Mouse (Mus musculus): ENCODE measurements at regions not wholly inside any gene's neighbourhood (a gene's known extent, or its start where the extent isn't known, plus 50 kb on each side); places are given as distances from the start of the nearest gene placed in this dataset.

GRCm38 (mm10) chr10:118998966-118999365, 129.0 kb upstream of the Dyrk2 start:
- Histone ChIP-seq H3K36me3 (ENCODE audit: control insufficient read depth, insufficient read depth, low read length) (no peaks in the 10 kb centered on the region), H3K4me2 (no peak overlapping the region), H3K4me3 (ENCODE audit: low read depth, low read length) (no peak overlapping the region), H3K9ac (ENCODE audit: low read depth, low read length) (no peak overlapping the region), H3K9me3 (ENCODE audit: control insufficient read depth, low read length) (no peaks in the 10 kb centered on the region), H3K27me3 (replicated peaks; ENCODE audit: control insufficient read depth, insufficient read depth, low read length) (no peaks in the 10 kb centered on the region), H3K4me1 (replicated peaks; ENCODE audit: control insufficient read depth, insufficient read depth, low read length) (no peaks in the 10 kb centered on the region), H3K27ac (ENCODE audit: low read depth, low read length) (no peak overlapping the region)
- ATAC-seq (replicated peaks; ENCODE audit: low FRiP score) = no peak
- DNase-seq (ENCODE audit: low spot score) = no peak
- WGBS = 72% methylated on average over 6 of the region's 6 CpGs

GRCm38 (mm10) chr10:118997034-118997433, 127.0 kb upstream of the Dyrk2 start:
- no peaks in the 10 kb centered on the region for H3K4me1 ChIP-seq (replicated peaks; ENCODE audit: control insufficient read depth, insufficient read depth, low read length)
- H3K27me3 ChIP-seq (replicated peaks; ENCODE audit: control insufficient read depth, insufficient read depth, low read length) = no peaks in the 10 kb centered on the region
- H3K9ac ChIP-seq (ENCODE audit: low read depth, low read length) = no peak overlapping the region
- no peak overlapping the region for H3K4me2 ChIP-seq
- no peak overlapping the region for H3K4me3 ChIP-seq (ENCODE audit: low read depth, low read length)
- ATAC-seq (replicated peaks; ENCODE audit: low FRiP score) = no peak
- H3K36me3 ChIP-seq (ENCODE audit: control insufficient read depth, insufficient read depth, low read length) = no peaks in the 10 kb centered on the region
- WGBS = 80% methylated on average over 2 of the region's 2 CpGs
- H3K9me3 ChIP-seq (ENCODE audit: control insufficient read depth, low read length) = no peaks in the 10 kb centered on the region
- no peak overlapping the region for H3K27ac ChIP-seq (ENCODE audit: low read depth, low read length)
- DNase-seq (ENCODE audit: low spot score) = no peak

- Histone ChIP-seq H3K9me3 (ENCODE audit: control insufficient read depth, low read length) (no peaks in the 10 kb centered on the region), H3K4me3 (ENCODE audit: low read depth, low read length) (no peak overlapping the region), H3K4me1 (replicated peaks; ENCODE audit: control insufficient read depth, insufficient read depth, low read length) (no peaks in the 10 kb centered on the region), H3K36me3 (ENCODE audit: control insufficient read depth, insufficient read depth, low read length) (no peaks in the 10 kb centered on the region), H3K27me3 (replicated peaks; ENCODE audit: control insufficient read depth, insufficient read depth, low read length) (no peaks in the 10 kb centered on the region), H3K9ac (ENCODE audit: low read depth, low read length) (no peak overlapping the region), H3K4me2 (no peak overlapping the region), H3K27ac (ENCODE audit: low read depth, low read length) (no peak overlapping the region)
- 65% methylated on average over 15 of the region's 15 CpGs for WGBS
- DNase-seq (ENCODE audit: low spot score) = no peak
- no peak for ATAC-seq (replicated peaks; ENCODE audit: low FRiP score)
Observed at GRCm38 (mm10) chr10:118993819-118994574, 124.0 kb upstream of the Dyrk2 start.

GRCm38 (mm10) chr10:118991213-118991612, 121.2 kb upstream of the Dyrk2 start:
- ATAC-seq (replicated peaks; ENCODE audit: low FRiP score) = no peak
- no peak for DNase-seq (ENCODE audit: low spot score)
- Histone ChIP-seq H3K27ac (ENCODE audit: low read depth, low read length) (no peak overlapping the region), H3K9ac (ENCODE audit: low read depth, low read length) (no peak overlapping the region), H3K9me3 (ENCODE audit: control insufficient read depth, low read length) (no peaks in the 10 kb centered on the region), H3K4me3 (ENCODE audit: low read depth, low read length) (no peak overlapping the region), H3K4me2 (no peak overlapping the region), H3K4me1 (replicated peaks; ENCODE audit: control insufficient read depth, insufficient read depth, low read length) (no peaks in the 10 kb centered on the region), H3K27me3 (replicated peaks; ENCODE audit: control insufficient read depth, insufficient read depth, low read length) (no peaks in the 10 kb centered on the region), H3K36me3 (ENCODE audit: control insufficient read depth, insufficient read depth, low read length) (no peaks in the 10 kb centered on the region)
- 70% methylated on average over 7 of the region's 7 CpGs for WGBS

GRCm38 (mm10) chr10:118990500-118990899, 120.5 kb upstream of the Dyrk2 start:
- 81% methylated on average over 6 of the region's 6 CpGs for WGBS
- Histone ChIP-seq H3K9ac (ENCODE audit: low read depth, low read length) (no peak overlapping the region), H3K4me3 (ENCODE audit: low read depth, low read length) (no peak overlapping the region), H3K4me2 (no peak overlapping the region), H3K27me3 (replicated peaks; ENCODE audit: control insufficient read depth, insufficient read depth, low read length) (no peaks in the 10 kb centered on the region), H3K4me1 (replicated peaks; ENCODE audit: control insufficient read depth, insufficient read depth, low read length) (no peaks in the 10 kb centered on the region), H3K9me3 (ENCODE audit: control insufficient read depth, low read length) (no peaks in the 10 kb centered on the region), H3K27ac (ENCODE audit: low read depth, low read length) (no peak overlapping the region), H3K36me3 (ENCODE audit: control insufficient read depth, insufficient read depth, low read length) (no peaks in the 10 kb centered on the region)
- ATAC-seq (replicated peaks; ENCODE audit: low FRiP score) (no peak), DNase-seq (ENCODE audit: low spot score) (no peak)

GRCm38 (mm10) chr10:118989812-118990211, 119.8 kb upstream of the Dyrk2 start:
- Histone ChIP-seq H3K4me1 (replicated peaks; ENCODE audit: control insufficient read depth, insufficient read depth, low read length) (no peaks in the 10 kb centered on the region), H3K9me3 (ENCODE audit: control insufficient read depth, low read length) (no peaks in the 10 kb centered on the region), H3K9ac (ENCODE audit: low read depth, low read length) (no peak overlapping the region), H3K4me3 (ENCODE audit: low read depth, low read length) (no peak overlapping the region), H3K4me2 (no peak overlapping the region), H3K27ac (ENCODE audit: low read depth, low read length) (no peak overlapping the region), H3K36me3 (ENCODE audit: control insufficient read depth, insufficient read depth, low read length) (no peaks in the 10 kb centered on the region), H3K27me3 (replicated peaks; ENCODE audit: control insufficient read depth, insufficient read depth, low read length) (no peaks in the 10 kb centered on the region)
- WGBS = 84% methylated on average over 10 of the region's 10 CpGs
- no peak for DNase-seq (ENCODE audit: low spot score)
- ATAC-seq (replicated peaks; ENCODE audit: low FRiP score) = no peak

GRCm38 (mm10) chr10:118988249-118988648, 118.2 kb upstream of the Dyrk2 start:
- no peak overlapping the region for H3K27ac ChIP-seq (ENCODE audit: low read depth, low read length)
- no peaks in the 10 kb centered on the region for H3K4me1 ChIP-seq (replicated peaks; ENCODE audit: control insufficient read depth, insufficient read depth, low read length)
- ATAC-seq (replicated peaks; ENCODE audit: low FRiP score) = no peak
- H3K27me3 ChIP-seq (replicated peaks; ENCODE audit: control insufficient read depth, insufficient read depth, low read length) = no peaks in the 10 kb centered on the region
- no peak overlapping the region for H3K9ac ChIP-seq (ENCODE audit: low read depth, low read length)
- H3K4me2 ChIP-seq = no peak overlapping the region
- DNase-seq (ENCODE audit: low spot score) = no peak
- no peaks in the 10 kb centered on the region for H3K36me3 ChIP-seq (ENCODE audit: control insufficient read depth, insufficient read depth, low read length)
- 0 out of 2 replicates have a peak, but pooled peaks cover 2% of the 10 kb centered on the region for H3K9me3 ChIP-seq (ENCODE audit: control insufficient read depth, low read length)
- 71% methylated on average over 6 of the region's 6 CpGs for WGBS
- H3K4me3 ChIP-seq (ENCODE audit: low read depth, low read length) = no peak overlapping the region

GRCm38 (mm10) chr10:118984580-118984979, 114.6 kb upstream of the Dyrk2 start:
- no peak overlapping the region for H3K27ac ChIP-seq (ENCODE audit: low read depth, low read length)

GRCm38 (mm10) chr10:118981446-118981845, 111.4 kb upstream of the Dyrk2 start:
- no peaks in the 10 kb centered on the region for H3K4me1 ChIP-seq (replicated peaks; ENCODE audit: control insufficient read depth, insufficient read depth, low read length)
- H3K9ac ChIP-seq (ENCODE audit: low read depth, low read length) = no peak overlapping the region
- ATAC-seq (replicated peaks; ENCODE audit: low FRiP score) = no peak
- no peak overlapping the region for H3K27ac ChIP-seq (ENCODE audit: low read depth, low read length)
- no peaks in the 10 kb centered on the region; the same call in 1 of the 2 replicates for H3K27me3 ChIP-seq (replicated peaks; ENCODE audit: control insufficient read depth, insufficient read depth, low read length)
- H3K36me3 ChIP-seq (ENCODE audit: control insufficient read depth, insufficient read depth, low read length) = no peaks in the 10 kb centered on the region
- WGBS = 57% methylated on average over 5 of the region's 5 CpGs
- H3K4me3 ChIP-seq (ENCODE audit: low read depth, low read length) = no peak overlapping the region
- 0 out of 2 replicates have a peak, but pooled peaks cover 2% of the 10 kb centered on the region for H3K9me3 ChIP-seq (ENCODE audit: control insufficient read depth, low read length)
- H3K4me2 ChIP-seq = no peak overlapping the region
- DNase-seq (ENCODE audit: low spot score) = no peak

More at GRCm38 (mm10) chr10:118984580-118984979, 114.6 kb upstream of the Dyrk2 start:
- Histone ChIP-seq H3K4me2 (no peak overlapping the region), H3K27me3 (replicated peaks; ENCODE audit: control insufficient read depth, insufficient read depth, low read length) (no peaks in the 10 kb centered on the region), H3K4me1 (replicated peaks; ENCODE audit: control insufficient read depth, insufficient read depth, low read length) (no peaks in the 10 kb centered on the region), H3K4me3 (ENCODE audit: low read depth, low read length) (no peak overlapping the region), H3K9ac (ENCODE audit: low read depth, low read length) (no peak overlapping the region), H3K9me3 (ENCODE audit: control insufficient read depth, low read length) (0 out of 2 replicates have a peak, but pooled peaks cover 2% of the 10 kb centered on the region), H3K36me3 (ENCODE audit: control insufficient read depth, insufficient read depth, low read length) (no peaks in the 10 kb centered on the region)
- 87% methylated on average over 5 of the region's 5 CpGs for WGBS
- DNase-seq (ENCODE audit: low spot score) (no peak), ATAC-seq (replicated peaks; ENCODE audit: low FRiP score) (no peak)
